Mouse (Mus musculus): ENCODE measurements at regions not wholly inside any gene's neighbourhood (a gene's known extent, or its start where the extent isn't known, plus 50 kb on each side); places are given as distances from the start of the nearest gene placed in this dataset.
"Not testable (repeated sequence)": the region's sequence is repeated elsewhere in the genome, so short reads cannot be mapped to it uniquely, and the experiment has no call there.

DNA sequence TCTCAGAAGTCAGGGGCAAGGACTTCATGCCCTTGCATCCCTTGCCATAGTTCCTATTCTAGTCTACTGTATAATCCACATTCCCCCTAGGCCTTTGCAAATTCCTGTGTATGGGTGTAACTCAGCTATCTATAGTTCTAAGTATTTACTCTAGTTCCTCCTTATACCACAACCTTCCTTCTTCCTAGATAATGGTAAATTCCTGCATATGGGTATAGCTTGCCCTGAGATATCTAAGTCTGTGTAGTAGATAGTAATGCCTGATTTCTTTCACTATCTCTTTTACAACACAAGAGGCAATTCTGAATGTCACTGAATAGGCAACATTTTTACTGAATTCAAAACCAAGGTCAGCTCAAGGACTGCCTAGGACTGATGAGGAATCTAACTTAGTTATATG, 1000.2 kb downstream of the Kcnt2 start:
- H3K27me3 ChIP-seq; H3K4me1 ChIP-seq (replicated peaks); H3K9me3 ChIP-seq; ATAC-seq; H3K36me3 ChIP-seq; H3K4me3 ChIP-seq (replicated peaks); H3K27ac ChIP-seq; H3K9ac ChIP-seq (replicated peaks); H3K4me2 ChIP-seq (replicated peaks): not testable (repeated sequence)

DNA sequence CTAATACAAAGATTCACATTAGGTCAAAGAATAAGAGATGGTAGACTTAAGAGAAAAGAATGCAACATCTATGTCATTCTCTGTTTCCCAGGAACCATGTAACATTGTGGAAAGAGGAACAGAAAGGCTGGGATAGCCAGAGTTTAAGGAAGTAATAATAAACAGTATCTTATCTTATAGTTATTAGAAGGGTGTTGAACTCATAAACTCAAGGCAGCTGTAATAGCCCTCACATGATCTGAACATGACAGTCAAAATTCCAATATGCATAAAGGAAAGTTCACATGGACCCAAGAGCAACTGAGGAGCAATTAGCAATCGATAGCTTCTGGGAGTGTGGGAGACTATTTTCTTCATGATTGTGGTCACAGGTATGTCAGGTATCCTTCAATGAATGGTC, 1028.8 kb downstream of the Kcnt2 start:
- ATAC-seq, result no peak
- Histone ChIP-seq H3K36me3 (no peaks in the 10 kb centered on the region), H3K4me1 (replicated peaks) (no peaks in the 10 kb centered on the region), H3K4me3 (replicated peaks) (no peak overlapping the region), H3K9ac (replicated peaks) (no peak overlapping the region), H3K27ac (no peak overlapping the region), H3K4me2 (replicated peaks) (no peak overlapping the region), H3K27me3 (no peaks in the 10 kb centered on the region), H3K9me3 (no peaks in the 10 kb centered on the region)
- WGBS, result 87% methylated on average over 1 of the region's 1 CpGs

DNA sequence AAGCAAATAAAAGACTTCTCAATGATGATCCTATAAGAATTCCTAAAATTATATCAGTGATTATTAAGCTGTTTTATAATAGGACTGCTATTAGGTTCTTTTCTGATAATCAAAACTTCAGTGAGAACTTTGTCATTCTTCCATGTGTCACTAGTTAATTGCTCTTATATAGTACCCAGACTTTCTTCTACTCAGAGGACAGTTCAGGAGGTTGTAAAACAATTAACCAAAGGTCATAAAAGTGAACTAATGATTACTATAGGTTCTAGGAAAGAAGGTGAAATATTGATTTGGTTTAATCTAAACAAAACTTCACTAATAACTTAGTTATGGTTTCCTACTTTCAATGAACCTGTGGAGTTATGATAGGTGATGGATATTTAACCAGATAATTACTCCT, 1035.6 kb downstream of the Kcnt2 start:
- Histone ChIP-seq H3K4me3 (replicated peaks) (no peak overlapping the region), H3K4me2 (replicated peaks) (no peak overlapping the region), H3K36me3 (no peaks in the 10 kb centered on the region), H3K9ac (replicated peaks) (no peak overlapping the region), H3K9me3 (no peaks in the 10 kb centered on the region), H3K27me3 (no peaks in the 10 kb centered on the region), H3K4me1 (replicated peaks) (no peaks in the 10 kb centered on the region), H3K27ac (no peak overlapping the region)
- no peak for ATAC-seq

DNA sequence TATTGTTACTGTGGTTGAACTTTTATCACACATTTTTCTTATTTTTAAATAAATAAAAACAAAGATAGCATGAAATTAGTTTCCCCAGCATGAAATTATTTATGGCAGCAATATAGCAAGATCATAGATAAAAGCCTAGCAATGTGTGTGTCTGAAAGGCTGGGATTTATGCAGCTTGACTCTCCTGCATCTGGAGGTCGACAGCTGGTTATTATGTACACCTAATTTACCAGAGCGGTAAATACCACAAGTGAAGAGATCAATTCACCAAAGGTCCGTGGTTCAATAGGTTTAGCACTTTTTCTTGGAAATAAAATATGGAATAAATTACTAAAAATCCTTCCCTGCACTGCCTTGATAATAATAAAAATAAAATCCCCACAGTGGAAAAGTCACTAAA, 1077.0 kb downstream of the Kcnt2 start:
- 38% methylated on average over 3 of the region's 3 CpGs for WGBS
- H3K9me3 ChIP-seq, result no peaks in the 10 kb centered on the region
- H3K36me3 ChIP-seq, result no peaks in the 10 kb centered on the region
- no peak overlapping the region for H3K9ac ChIP-seq (replicated peaks)
- no peak for ATAC-seq
- H3K4me2 ChIP-seq (replicated peaks), result no peak overlapping the region
- H3K27ac ChIP-seq, result no peak overlapping the region
- no peaks in the 10 kb centered on the region for H3K4me1 ChIP-seq (replicated peaks)
- H3K27me3 ChIP-seq, result no peaks in the 10 kb centered on the region
- no peak overlapping the region for H3K4me3 ChIP-seq (replicated peaks)

DNA sequence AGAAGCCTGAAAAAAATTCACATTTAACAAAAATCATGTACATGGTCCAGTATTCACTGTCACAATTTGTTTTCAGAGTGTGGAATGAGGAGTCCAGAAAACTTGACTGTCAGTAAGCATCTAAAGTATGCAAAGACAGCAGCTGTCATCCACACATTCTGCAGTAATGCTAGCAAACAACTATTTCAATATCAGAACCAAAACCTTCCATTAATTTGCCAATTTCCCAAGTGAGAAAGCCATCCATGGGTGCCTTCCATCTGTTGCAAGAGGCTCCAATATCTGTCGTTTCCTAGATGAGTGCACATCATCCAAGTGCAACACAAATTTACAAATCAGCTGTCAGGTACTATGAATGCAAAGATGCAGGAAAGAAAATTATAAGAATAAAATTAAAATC, 1092.1 kb downstream of the Kcnt2 start:
- Histone ChIP-seq H3K27me3 (no peaks in the 10 kb centered on the region), H3K9me3 (no peaks in the 10 kb centered on the region), H3K36me3 (no peaks in the 10 kb centered on the region), H3K9ac (replicated peaks) (no peak overlapping the region), H3K27ac (no peak overlapping the region), H3K4me2 (replicated peaks) (no peak overlapping the region), H3K4me1 (replicated peaks) (no peaks in the 10 kb centered on the region), H3K4me3 (replicated peaks) (no peak overlapping the region)
- WGBS, result 75% methylated on average over 1 of the region's 1 CpGs
- no peak for ATAC-seq

DNA sequence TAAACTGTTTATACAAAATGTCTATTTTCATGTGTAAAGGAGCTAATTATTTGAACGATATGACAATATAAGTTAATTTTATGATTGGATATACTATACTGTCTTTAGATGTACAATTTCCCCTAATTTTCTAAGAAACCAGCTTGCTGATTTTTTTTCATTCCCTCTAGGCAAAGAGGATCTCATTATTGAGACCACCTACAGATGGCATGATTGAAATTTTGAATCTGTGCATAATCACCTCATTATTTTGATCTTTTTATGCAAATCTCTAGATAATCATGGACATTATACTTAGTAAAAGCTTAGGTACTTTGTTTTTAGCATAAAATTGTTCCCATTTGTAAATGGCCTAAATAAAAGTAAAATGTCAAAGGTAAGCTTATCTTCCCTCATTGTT, 1123.5 kb downstream of the Kcnt2 start:
- Histone ChIP-seq H3K4me2 (replicated peaks) (no peak overlapping the region), H3K27ac (no peak overlapping the region), H3K4me1 (replicated peaks) (no peaks in the 10 kb centered on the region), H3K4me3 (replicated peaks) (no peak overlapping the region), H3K27me3 (no peaks in the 10 kb centered on the region), H3K9me3 (no peaks in the 10 kb centered on the region), H3K36me3 (no peaks in the 10 kb centered on the region), H3K9ac (replicated peaks) (no peak overlapping the region)
- 68% methylated on average over 1 of the region's 1 CpGs for WGBS
- ATAC-seq, result 0 out of 2 replicates have a peak, but pooled peaks have one; percentile 40

DNA sequence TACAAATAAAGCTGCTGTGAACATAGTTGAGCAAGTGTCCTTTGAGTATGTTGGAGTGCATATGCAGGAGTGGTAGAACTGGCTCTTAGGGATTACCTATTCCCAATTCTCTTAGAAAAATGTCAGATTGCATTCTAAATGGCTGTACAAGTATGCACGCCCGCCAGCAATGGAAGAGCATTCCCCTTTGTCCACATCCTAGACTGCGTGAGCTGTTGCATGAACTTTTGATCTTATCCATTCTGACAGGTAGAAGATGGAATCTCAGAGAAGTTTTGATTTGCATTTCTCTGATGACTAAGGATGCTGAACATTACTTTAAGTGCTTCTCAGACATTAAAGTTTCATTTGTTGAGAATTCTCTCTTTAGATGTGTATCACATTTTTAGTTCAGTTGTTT, 1130.0 kb downstream of the Kcnt2 start:
- no peaks in the 10 kb centered on the region for H3K9me3 ChIP-seq
- no peaks in the 10 kb centered on the region for H3K4me1 ChIP-seq (replicated peaks)
- no peak overlapping the region for H3K4me3 ChIP-seq (replicated peaks)
- H3K27me3 ChIP-seq, result no peaks in the 10 kb centered on the region
- no peak overlapping the region for H3K9ac ChIP-seq (replicated peaks)
- no peak overlapping the region for H3K4me2 ChIP-seq (replicated peaks)
- 85% methylated on average over 3 of the region's 3 CpGs for WGBS
- no peak for ATAC-seq
- H3K27ac ChIP-seq, result no peak overlapping the region
- no peaks in the 10 kb centered on the region for H3K36me3 ChIP-seq

DNA sequence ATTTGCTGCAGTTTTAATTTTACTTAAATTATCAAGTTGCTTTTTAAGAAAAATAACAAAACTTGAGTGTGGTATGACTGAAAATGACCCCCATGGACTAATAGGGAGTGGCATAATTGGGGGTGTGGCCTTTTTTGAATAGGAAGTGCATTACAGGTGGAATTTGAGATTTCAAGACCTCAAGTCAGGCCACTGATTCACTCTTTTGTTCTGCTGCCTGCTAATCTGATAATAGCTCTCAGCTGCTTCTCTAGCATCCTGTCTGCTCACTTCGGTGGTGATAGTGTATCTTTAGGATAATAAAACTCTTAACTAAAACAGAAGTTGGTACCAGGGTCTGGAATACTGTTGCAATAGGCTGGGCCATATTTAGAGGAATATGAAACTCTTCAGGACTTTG, 1155.4 kb downstream of the Kcnt2 start:
- no peak overlapping the region for H3K4me2 ChIP-seq (replicated peaks)
- no peak overlapping the region for H3K4me3 ChIP-seq (replicated peaks)
- WGBS, result 33% methylated on average over 1 of the region's 1 CpGs
- no peaks in the 10 kb centered on the region for H3K27me3 ChIP-seq
- H3K36me3 ChIP-seq, result no peaks in the 10 kb centered on the region
- H3K27ac ChIP-seq, result no peak overlapping the region
- no peaks in the 10 kb centered on the region for H3K4me1 ChIP-seq (replicated peaks)
- ATAC-seq, result no peak
- no peak overlapping the region for H3K9ac ChIP-seq (replicated peaks)
- H3K9me3 ChIP-seq, result no peaks in the 10 kb centered on the region

DNA sequence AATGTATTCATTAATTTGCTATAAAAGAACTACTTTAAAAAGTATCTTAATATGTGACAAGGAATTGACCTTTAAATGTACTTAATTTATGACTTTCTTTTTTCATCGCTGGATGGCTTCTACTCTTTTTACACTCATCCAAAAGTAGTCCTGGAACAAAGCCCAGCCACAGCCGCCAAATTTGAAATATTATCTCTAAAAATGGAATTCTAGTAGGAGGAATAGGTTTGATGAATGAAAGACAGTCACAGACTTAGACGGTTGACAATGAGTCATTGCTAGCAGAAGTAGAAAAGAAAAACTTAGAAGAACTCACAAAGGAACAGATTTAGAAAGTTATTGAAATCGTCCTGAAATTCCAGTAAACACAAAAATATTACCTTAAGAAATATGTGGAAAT, 1183.7 kb downstream of the Kcnt2 start:
- Histone ChIP-seq H3K4me3 (replicated peaks) (no peak overlapping the region), H3K9ac (replicated peaks) (no peak overlapping the region), H3K4me1 (replicated peaks) (no peaks in the 10 kb centered on the region), H3K36me3 (no peaks in the 10 kb centered on the region), H3K9me3 (no peaks in the 10 kb centered on the region), H3K27me3 (no peaks in the 10 kb centered on the region), H3K27ac (no peak overlapping the region), H3K4me2 (replicated peaks) (no peak overlapping the region)
- WGBS, result 86% methylated on average over 4 of the region's 4 CpGs
- no peak for ATAC-seq

DNA sequence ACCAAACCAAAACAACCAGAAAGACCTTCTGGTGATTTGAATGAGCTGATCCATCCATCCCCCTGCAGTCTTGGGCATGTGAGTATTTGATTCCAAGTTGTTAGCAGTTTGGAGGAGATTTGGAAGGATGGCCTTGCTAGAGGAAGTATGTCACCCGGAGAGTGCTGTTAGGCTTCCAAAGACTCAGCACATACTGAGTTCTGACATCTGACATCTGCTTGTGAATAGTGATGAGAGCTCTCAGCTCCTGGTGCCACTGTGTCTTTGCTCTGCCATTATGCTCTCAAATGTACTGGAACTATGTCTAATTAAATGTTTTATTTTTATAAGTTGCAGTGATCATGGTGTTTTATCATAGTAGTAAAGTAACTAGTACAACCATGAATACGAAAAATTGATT, 1184.2 kb downstream of the Kcnt2 start:
- H3K4me2 ChIP-seq (replicated peaks), result no peak overlapping the region

DNA sequence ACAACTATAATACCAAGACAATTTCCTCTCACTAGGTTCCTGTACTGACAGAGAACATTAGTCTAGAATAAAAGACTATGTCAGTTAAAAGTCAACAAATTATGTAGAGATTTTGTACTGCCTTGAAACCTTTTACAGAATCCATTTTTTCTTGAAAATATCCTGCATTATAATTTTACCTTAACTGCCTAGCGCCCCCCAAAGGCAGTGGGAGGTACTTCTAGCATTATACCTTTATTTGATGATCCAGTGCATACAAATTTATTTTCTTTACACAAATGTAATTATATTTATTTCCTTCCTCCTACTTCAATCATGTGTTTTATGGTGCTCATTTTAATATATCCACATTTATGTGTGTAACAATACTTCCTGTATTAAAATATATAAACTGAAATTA, 1189.5 kb downstream of the Kcnt2 start:
- 8% methylated on average over 1 of the region's 1 CpGs for WGBS
- Histone ChIP-seq H3K36me3 (no peaks in the 10 kb centered on the region), H3K27me3 (no peaks in the 10 kb centered on the region), H3K4me3 (replicated peaks) (no peak overlapping the region), H3K9ac (replicated peaks) (no peak overlapping the region), H3K4me1 (replicated peaks) (no peaks in the 10 kb centered on the region), H3K27ac (no peak overlapping the region), H3K9me3 (no peaks in the 10 kb centered on the region), H3K4me2 (replicated peaks) (no peak overlapping the region)
- no peak for ATAC-seq

More for the DNA sequence above, 1184.2 kb downstream of the Kcnt2 start:
- H3K27ac ChIP-seq, result no peak overlapping the region
- no peaks in the 10 kb centered on the region for H3K27me3 ChIP-seq
- no peak overlapping the region for H3K9ac ChIP-seq (replicated peaks)
- H3K4me1 ChIP-seq (replicated peaks), result no peaks in the 10 kb centered on the region
- no peak overlapping the region for H3K4me3 ChIP-seq (replicated peaks)
- ATAC-seq, result no peak
- WGBS, result 88% methylated on average over 2 of the region's 2 CpGs
- no peaks in the 10 kb centered on the region for H3K9me3 ChIP-seq
- no peaks in the 10 kb centered on the region for H3K36me3 ChIP-seq

DNA sequence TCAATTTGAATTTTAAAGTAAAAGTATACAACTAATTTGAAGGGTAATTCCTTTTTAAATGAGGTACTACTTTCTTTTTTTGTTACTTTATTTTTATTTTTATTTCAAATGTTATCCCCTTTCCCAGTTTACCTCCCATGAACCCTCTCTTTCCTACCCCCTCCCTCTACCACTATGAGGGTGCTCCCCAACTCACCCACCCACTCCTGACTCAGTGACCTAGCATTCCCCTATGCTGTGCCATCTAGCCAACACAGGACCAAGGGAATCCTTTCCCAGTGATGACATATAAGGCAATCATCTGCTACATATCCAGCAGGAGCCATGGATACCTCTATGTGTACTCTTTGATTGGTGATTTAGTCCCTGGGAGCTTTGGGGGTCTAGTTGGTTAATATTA, 1194.3 kb downstream of the Kcnt2 start:
- no peak overlapping the region for H3K9ac ChIP-seq (replicated peaks)
- H3K4me2 ChIP-seq (replicated peaks), result no peak overlapping the region
- no peak overlapping the region for H3K4me3 ChIP-seq (replicated peaks)
- H3K4me1 ChIP-seq (replicated peaks), result no peaks in the 10 kb centered on the region
- H3K9me3 ChIP-seq, result no peaks in the 10 kb centered on the region
- no peaks in the 10 kb centered on the region for H3K36me3 ChIP-seq
- H3K27me3 ChIP-seq, result no peaks in the 10 kb centered on the region
- no peak overlapping the region for H3K27ac ChIP-seq
- no peak for ATAC-seq

DNA sequence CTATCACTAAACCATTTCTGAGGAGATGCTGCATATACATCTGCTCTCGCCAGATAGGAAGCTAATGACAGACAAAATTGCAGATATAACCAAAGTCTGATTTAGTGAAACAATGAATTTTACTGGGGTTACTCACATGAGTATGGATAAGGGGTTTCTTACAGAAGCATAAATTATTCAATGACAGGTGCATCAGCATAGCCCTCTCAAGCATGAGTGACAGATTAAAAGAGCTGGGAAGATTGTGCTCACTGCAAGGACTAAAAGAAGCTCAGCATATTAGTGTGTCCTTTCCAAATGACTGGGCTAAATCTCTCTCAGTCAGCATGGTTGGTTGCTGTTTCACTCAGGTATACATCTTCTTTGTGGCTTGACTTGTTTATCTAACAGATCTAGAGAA, 1205.0 kb downstream of the Kcnt2 start:
- H3K27me3 ChIP-seq, result no peaks in the 10 kb centered on the region
- peak; percentile 30; the same call in 1 of the 2 replicates for ATAC-seq
- WGBS, result 69% methylated on average over 1 of the region's 1 CpGs

DNA sequence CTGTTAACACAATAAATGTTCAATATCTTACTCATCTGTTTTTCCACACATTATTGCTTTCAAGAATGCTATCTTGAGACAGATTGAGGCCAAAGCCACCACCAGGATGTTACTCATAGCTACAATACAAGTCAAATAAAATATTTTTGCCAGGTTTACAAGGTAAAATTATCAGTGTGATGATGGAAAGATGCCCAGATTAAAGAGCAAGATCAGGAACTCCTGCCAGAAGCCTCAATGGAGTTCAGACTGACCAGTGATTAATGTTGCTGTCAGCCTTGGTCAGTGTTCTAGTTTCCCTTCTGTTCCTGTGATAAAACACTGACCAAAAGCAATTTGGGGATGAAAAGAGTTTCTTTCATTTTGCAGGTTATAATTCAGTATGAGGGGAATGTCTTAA, 1218.6 kb downstream of the Kcnt2 start:
- no peaks in the 10 kb centered on the region for H3K27me3 ChIP-seq
- H3K27ac ChIP-seq, result no peak overlapping the region
- no peak overlapping the region for H3K9ac ChIP-seq (replicated peaks)
- ATAC-seq, result no peak
- H3K4me1 ChIP-seq (replicated peaks), result no peaks in the 10 kb centered on the region
- H3K9me3 ChIP-seq, result no peaks in the 10 kb centered on the region
- H3K4me3 ChIP-seq (replicated peaks), result no peak overlapping the region
- no peak overlapping the region for H3K4me2 ChIP-seq (replicated peaks)
- no peaks in the 10 kb centered on the region for H3K36me3 ChIP-seq

More for the DNA sequence above, 1205.0 kb downstream of the Kcnt2 start:
- no peak overlapping the region for H3K9ac ChIP-seq (replicated peaks)
- H3K36me3 ChIP-seq, result no peaks in the 10 kb centered on the region
- H3K4me2 ChIP-seq (replicated peaks), result no peak overlapping the region
- H3K9me3 ChIP-seq, result no peaks in the 10 kb centered on the region
- H3K27ac ChIP-seq, result no peak overlapping the region
- H3K4me3 ChIP-seq (replicated peaks), result no peak overlapping the region
- no peaks in the 10 kb centered on the region for H3K4me1 ChIP-seq (replicated peaks)
